Mouse (Mus musculus) splenic B cell, adult 2 months (primary cell): ENCODE data around the gene Banp.

ENCODE experiments used
- DNase-seq: peaks from one replicate; pipeline ENCODE4 v3.0.0-alpha.2; 2011; ENCODE audit warnings: low read depth, low spot score
- H3K27me3 ChIP-seq: 2 replicates; pipeline ENCODE4 v1.6.1; 2012; ENCODE audit warnings: mild to moderate bottlenecking, low read length, moderate library complexity, mixed read lengths; ENCODE audit not compliant: control insufficient read depth, poor library complexity, insufficient read depth, severe bottlenecking
- H3K36me3 ChIP-seq: 2 replicates; pipeline ENCODE4 v1.6.1; 2012; ENCODE audit warnings: mild to moderate bottlenecking, low read length, moderate library complexity, mixed read lengths; ENCODE audit not compliant: control insufficient read depth, poor library complexity, insufficient read depth, severe bottlenecking

Gene Banp

DNA sequence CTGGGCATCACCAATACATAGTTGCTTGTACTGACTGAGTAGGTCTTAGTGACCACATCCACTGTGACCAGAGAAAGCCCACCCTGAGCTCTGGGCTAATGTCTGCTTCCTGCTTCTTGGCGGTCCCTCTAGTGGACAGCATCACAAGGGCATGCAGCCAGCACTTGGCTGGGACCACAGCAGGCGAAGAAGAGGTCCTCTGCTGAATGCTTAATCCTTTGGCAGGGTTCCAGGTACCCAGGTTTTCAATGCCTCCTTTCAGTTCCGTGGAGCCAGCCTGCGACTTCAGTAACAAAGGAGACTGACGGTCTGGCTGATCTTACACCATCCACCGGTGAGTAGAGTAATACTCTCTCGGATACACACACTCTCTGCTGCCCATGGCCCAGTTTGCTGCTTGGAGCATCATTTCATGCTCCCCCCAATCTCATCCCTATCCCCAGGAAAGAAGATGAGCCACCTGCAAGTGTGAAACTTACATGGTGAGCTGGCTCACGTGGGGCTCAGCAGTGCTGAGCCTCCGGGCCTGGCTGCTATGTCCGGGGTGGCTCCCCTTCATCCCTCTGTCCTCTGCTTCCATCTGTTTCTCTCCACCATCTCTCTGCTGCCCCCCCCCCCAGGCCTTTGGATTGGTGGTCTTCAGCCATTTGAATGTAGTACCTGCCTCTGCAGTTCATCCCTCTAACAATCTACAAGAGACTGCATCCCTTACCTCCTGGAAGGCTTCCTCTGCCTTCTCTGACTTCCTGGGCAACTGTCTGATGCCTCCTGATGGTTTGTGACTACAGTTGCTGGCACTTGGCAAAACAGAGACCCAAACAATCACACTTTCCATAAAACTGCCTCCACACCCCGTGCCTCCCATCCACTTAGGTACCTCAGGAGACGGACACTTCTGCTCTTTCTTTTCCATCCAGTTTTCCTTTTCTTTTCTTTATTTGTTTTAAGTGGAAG is 13.9 kb upstream of the Banp start:
- Histone ChIP-seq H3K27me3 (no peaks in the 10 kb centered on the region), H3K36me3 (no peaks in the 10 kb centered on the region)
- DNase-seq, result no peak

DNA sequence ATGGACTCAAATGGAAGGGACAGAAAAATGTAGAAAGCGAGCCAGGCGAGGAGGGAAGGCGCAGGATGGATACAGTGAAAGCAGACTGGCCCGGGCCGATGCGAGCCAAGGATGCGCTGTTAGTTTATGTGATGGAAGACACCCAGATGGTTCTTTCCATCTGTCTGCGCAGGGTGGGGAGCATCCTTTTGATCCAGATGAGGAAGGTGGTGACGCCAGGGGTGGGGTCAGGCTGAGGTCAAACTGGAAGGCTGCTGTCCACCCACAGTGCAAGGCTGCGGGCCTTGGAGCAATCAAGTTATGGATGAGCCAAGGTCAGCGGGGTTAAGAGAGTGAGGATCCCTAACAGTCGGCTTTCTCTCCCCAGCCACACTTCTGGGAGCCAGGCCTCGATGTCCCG is 13.2 kb upstream of the Banp start:
- no peaks in the 10 kb centered on the region for H3K27me3 ChIP-seq
- no peaks in the 10 kb centered on the region for H3K36me3 ChIP-seq
- DNase-seq, result no peak

- no peaks in the 10 kb centered on the region for H3K27me3 ChIP-seq
- DNase-seq, result no peak
These were observed 10.8 kb upstream of the Banp start for GRCm38 (mm10) chr8:121938732-121939131.

GRCm38 (mm10) chr8:121943057-121943540 is 6.5 kb upstream of the Banp start:
- DNase-seq, result no peak
- no peaks in the 10 kb centered on the region for H3K27me3 ChIP-seq
- no peaks in the 10 kb centered on the region for H3K36me3 ChIP-seq

More at GRCm38 (mm10) chr8:121938732-121939131, 10.8 kb upstream of the Banp start:
- H3K36me3 ChIP-seq, result no peaks in the 10 kb centered on the region

DNA sequence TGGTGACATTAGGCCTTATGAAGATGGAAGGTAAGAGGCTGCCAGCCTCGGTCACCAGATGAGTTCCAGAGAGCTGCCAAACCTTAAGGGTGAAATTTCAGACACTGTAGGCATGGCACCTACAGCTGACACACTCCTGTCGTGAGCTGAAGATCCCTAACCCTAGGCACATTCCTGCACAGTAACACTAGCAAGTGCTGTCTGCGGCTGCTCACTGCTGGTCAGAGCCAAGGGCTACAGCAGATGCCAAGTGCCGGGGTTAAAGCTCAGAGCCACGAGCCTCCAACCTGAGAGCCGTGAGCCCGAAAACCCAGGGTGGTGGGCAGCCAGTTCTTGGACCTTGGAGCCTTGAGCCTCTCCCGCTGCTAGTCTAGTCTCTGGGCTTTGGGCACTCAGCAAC is 5.8 kb upstream of the Banp start:
- no peaks in the 10 kb centered on the region for H3K27me3 ChIP-seq
- DNase-seq, result no peak

DNA sequence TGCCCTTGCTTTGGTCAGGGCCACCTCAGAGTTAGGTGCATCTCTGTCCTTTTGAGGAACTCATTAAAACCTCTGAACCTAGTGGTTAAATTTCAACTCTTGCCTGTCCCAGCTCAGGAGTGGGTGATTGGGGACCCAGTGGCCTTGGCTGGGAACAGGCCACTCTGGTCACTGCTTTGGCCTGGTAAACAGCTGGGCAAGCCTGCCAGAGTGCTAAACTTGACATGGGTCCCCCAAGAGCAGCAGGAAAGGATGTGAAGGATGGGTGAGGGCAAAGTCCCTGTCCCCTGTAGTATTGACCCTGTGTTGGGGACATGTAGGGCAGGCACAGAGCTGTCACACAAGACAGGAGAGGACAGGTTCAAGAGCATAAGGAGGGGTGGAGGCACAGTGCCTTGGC is 4.7 kb upstream of the Banp start, which contains the start of gene Car5a:
Gene Car5a (minus strand): TSS at position 74 of the 400 bp plus-strand sequence.
- Histone ChIP-seq H3K27me3 (no peaks in the 10 kb centered on the region), H3K36me3 (no peaks in the 10 kb centered on the region)
- no peak for DNase-seq

More for the DNA sequence above, 5.8 kb upstream of the Banp start:
- H3K36me3 ChIP-seq, result no peaks in the 10 kb centered on the region

DNA sequence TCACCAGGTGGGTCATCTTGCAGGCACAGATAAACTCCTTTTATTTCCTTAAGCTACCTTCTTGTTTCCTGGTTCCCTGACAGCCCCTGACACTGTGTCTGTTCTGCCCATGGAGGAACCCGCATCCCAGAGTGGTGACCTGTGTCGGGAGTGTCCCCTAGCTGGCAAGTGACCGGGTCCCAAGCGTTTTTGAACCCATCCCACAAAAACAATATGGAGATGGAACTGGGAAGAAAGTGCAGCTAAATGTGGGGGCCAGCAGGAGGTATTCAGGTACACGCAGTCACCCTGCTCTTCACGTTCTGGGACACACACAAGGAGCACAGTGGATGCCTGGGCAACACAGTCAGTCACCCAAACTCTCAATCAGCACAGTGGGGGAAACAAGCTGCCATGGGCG is 3.2 kb upstream of the Banp start:
- H3K36me3 ChIP-seq, result no peaks in the 10 kb centered on the region
- no peaks in the 10 kb centered on the region for H3K27me3 ChIP-seq
- DNase-seq, result no peak

DNA sequence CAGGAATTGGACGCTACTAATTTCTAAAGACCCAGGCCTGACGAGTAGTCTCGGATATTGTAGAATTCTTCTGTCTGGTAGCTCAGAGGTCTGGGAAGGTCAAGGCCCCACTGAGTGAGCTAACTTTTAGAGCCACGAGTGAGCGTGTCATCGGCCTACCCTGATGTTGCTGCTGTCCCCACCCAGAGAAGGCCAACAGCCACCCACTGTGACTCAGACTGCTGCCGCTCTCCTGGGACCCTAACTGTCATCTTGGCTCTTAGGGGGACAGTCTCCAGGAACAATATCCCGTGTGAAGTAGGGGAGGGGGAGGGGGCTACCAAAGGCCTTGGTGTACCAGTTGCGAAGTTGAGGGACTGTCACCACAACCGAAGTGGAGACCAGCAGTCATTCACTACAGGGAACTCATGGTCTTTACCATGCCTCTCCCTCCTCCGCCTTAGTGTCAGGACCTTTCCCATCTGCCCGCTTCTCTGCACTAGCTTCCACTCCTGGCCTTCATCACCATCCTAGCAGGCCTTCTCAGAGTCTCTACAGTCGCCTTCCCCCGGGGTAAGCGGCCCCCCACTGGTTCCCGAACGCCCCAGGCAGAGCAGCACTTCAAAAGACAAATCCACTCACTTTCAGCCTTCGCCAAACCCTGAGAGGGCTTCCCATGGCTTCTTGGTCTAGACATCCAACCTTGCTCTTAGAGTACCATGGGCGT is 2.4 kb upstream of the Banp start:
- no peak for DNase-seq
- no peaks in the 10 kb centered on the region for H3K36me3 ChIP-seq
- no peaks in the 10 kb centered on the region for H3K27me3 ChIP-seq

- peak; percentile 80 for DNase-seq
- H3K27me3 ChIP-seq, result no peaks in the 10 kb centered on the region
- H3K36me3 ChIP-seq, result no peaks in the 10 kb centered on the region
These were observed 1.8 kb upstream of the Banp start for GRCm38 (mm10) chr8:121947753-121948141.

GRCm38 (mm10) chr8:121948321-121949145 is 1.0 kb upstream of the Banp start:
- Histone ChIP-seq H3K36me3 (no peaks in the 10 kb centered on the region), H3K27me3 (no peaks in the 10 kb centered on the region)
- DNase-seq, result peak; percentile 48

DNA sequence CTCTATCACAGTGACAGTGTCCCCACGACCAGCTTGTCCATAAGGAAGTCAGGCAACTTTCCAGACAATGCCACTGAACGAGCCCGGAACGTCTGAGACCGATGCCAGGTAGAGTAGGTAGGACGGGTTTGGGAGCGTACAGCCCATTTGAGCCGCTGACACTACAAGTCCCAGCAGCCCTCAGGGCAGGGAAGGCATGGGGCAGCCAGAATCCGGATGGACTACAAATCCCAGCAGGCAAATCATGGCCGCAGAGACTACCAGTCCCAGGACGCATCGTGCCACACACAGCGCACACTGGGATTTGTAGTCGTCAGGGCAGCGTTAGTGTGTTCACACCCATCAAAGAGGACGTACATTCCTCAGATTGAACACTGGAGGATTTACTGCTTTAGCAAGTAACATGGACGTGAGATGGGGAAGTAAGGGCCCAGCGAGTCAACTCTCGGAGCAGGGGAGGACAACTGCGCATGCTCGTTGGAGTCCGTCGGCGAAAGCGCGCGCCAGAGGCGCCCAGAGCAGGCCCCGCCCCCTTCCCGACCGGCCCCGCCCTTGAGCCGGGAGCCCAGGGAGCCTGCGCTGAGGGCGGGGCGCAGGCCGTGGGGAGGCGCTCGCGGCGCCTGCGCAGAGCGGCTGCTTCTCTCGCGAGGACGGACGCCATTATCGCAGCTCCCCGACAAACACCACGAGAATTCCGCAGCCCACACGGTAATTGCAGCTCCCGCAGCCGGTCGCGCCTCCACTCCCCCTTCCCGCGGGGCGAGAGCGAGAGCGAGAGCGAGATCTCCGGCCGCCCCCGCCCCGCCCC is 595 bp downstream of the Banp start:
- DNase-seq, result peak; percentile 99
- H3K36me3 ChIP-seq, result no peaks in the 10 kb centered on the region; the same call in 1 of the 2 replicates
- H3K27me3 ChIP-seq, result no peaks in the 10 kb centered on the region

GRCm38 (mm10) chr8:121950749-121951655 is 1.5 kb downstream of the Banp start:
- no peaks in the 10 kb centered on the region for H3K27me3 ChIP-seq
- peaks cover 4% of the 10 kb centered on the region; the same call in 1 of the 2 replicates for H3K36me3 ChIP-seq
- DNase-seq, result peak; percentile 69

DNA sequence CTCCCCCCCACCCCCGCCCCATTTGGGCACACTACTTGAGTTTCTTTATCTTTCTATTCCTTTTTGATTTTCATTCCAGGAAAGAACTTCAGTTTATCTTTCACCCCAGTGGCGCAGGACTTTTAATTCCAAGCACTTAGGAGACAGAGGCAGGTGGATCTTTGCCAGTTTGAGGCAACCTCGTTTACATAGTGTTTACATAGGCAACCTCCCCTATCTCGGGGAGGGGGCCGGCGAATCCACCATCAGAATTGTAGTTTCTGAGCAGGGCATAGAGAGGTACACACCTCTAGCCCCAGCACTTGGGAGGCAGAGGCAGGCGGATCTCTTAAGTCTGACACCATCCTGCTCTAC is 2.1 kb downstream of the Banp start:
- peaks cover 4% of the 10 kb centered on the region; the same call in 1 of the 2 replicates for H3K36me3 ChIP-seq
- no peak for DNase-seq
- H3K27me3 ChIP-seq, result no peaks in the 10 kb centered on the region
